Mouse (Mus musculus) myocyte (in vitro differentiated cells): ENCODE measurements around the gene Ednrb.

ENCODE experiments used
- MAX ChIP-seq: IDR thresholded peaks from one replicate; pipeline ENCODE4 v1.6.1; 2011; ENCODE audit warnings: low read depth, mild to moderate bottlenecking, control low read depth
- MYOD1 ChIP-seq, 3 experiments: IDR thresholded peaks; one replicate each; pipeline ENCODE4 v1.6.1; 2011; ENCODE audit warnings: control low read depth in 2 of 3, low read depth in 2 of 3, mild to moderate bottlenecking in 2 of 3, moderate library complexity in 1 of 3; ENCODE audit not compliant: insufficient read length in 2 of 3, control insufficient read depth in 1 of 3
- POLR2A ChIP-seq: IDR thresholded peaks from one replicate; pipeline ENCODE4 v1.6.1; 2011; ENCODE audit warnings: low read depth, mild to moderate bottlenecking, control low read depth, moderate library complexity; ENCODE audit not compliant: insufficient read length
- TCF12 ChIP-seq: IDR thresholded peaks from one replicate; pipeline ENCODE4 v1.6.1; 2011; ENCODE audit warnings: mild to moderate bottlenecking, control low read depth; ENCODE audit not compliant: poor library complexity, insufficient read depth, severe bottlenecking

DNA sequence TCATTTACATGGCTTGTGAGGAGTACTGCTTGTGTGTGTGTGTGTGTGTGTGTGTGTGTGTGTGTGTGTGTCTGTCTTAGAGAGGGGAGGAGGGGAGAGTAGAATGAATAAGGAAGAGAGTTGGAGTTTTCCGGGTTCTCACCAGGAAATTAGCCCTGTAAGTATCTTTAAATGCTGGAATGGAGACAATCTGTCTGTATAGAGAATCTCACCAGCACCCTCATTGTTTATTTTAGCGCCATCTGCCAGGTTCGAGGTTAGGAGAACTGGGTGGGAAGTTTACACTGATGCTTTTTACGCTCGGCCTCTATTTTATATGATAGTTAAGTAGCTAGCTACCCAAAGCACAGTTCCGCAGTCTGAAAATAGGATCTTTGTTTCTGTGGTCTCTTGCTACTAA lies 64.9 kb downstream of the Ednrb start:
- TF ChIP-seq TCF12 (no peak), MYOD1 (IDR thresholded peaks at IDR 0.05; ENCODE audit: control insufficient read depth in 1 of 3, insufficient read length in 2 of 3, low read depth in 2 of 3) (no peak), MAX (no peak), POLR2A (no peak)
